Mouse (Mus musculus): ENCODE results near the gene Zfr. TPM values are rescaled to one million over a fixed set of nuclear protein-coding genes. Genes with fewer than 3 reads are reported as not detected.
A peak's percentile ranks its signal among the peaks of the same experiment; 100 is the strongest.
"Not testable (repeated sequence)": the region's sequence is repeated elsewhere in the genome, so short reads cannot be mapped to it uniquely, and the experiment has no call there.

Gene Zfr
- polyA plus RNA-seq, 1 experiment from 2014 or later, result 86.9 TPM

DNA sequence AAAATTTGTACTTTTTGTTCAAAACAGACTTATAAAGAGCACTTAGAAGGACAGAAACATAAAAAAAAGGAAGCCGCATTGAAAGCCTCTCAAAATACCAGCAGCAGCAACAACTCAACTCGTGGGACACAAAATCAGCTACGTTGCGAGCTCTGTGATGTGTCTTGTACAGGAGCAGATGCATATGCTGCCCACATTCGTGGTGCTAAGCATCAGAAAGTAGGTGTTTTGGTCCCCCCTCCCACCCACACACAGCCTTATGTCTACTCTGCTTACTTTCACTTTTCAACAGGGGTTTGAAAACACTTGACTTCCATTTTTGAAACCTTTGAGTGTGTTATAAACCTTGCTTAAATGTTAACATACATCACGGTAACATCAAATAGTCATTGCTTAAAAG is 31.9 kb downstream of the Zfr start:
- no peak overlapping the region for H3K4me2 ChIP-seq (ENCODE audit: low read depth, low read length)
- no peak for ATAC-seq
- 80% methylated on average over 6 of the region's 6 CpGs for WGBS
- H3K4me3 ChIP-seq (ENCODE audit: low read length), result no peak overlapping the region
- H3K27ac ChIP-seq (ENCODE audit: low read length), result no peak overlapping the region
- no peaks in the 10 kb centered on the region for H3K27me3 ChIP-seq (replicated peaks; ENCODE audit: control insufficient read depth, insufficient read depth, low read length)
- H3K9ac ChIP-seq (ENCODE audit: low read depth, low read length), result no peak overlapping the region
- peaks cover 6% of the 10 kb centered on the region for H3K36me3 ChIP-seq (ENCODE audit: control insufficient read depth, insufficient read depth, low read length)
- H3K9me3 ChIP-seq (ENCODE audit: control insufficient read depth, low read length), result no peaks in the 10 kb centered on the region
- H3K4me1 ChIP-seq (ENCODE audit: control insufficient read depth, insufficient read depth, low read length), result no peaks in the 10 kb centered on the region

DNA sequence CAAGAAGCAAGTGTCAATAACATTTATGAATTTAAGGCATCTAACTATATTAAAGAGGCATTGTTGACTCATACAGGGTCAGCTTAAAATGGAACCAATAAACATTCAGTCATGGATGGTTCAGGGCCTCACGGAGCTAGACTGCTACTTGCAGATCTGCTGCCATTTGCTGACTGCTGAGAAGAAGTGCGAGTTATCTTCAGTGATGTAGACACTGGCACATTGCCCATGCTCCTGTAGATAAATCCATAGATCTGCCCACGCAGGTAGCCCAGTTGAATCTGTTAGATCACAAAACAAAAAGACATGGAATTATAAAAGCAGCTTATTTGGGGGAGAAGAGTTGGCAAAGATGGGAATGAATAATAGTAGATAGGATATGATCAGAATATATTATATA is 36.1 kb downstream of the Zfr start:
- no peak for ATAC-seq
- H3K4me3 ChIP-seq (ENCODE audit: low read length), result no peak overlapping the region
- no peaks in the 10 kb centered on the region for H3K4me1 ChIP-seq (ENCODE audit: control insufficient read depth, insufficient read depth, low read length)
- 85% methylated on average over 3 of the region's 3 CpGs for WGBS
- H3K27me3 ChIP-seq (replicated peaks; ENCODE audit: control insufficient read depth, insufficient read depth, low read length), result no peaks in the 10 kb centered on the region
- H3K36me3 ChIP-seq (ENCODE audit: control insufficient read depth, insufficient read depth, low read length), result peaks cover 8% of the 10 kb centered on the region
- no peaks in the 10 kb centered on the region for H3K9me3 ChIP-seq (ENCODE audit: control insufficient read depth, low read length)
- no peak overlapping the region for H3K4me2 ChIP-seq (ENCODE audit: low read depth, low read length)
- no peak overlapping the region for H3K9ac ChIP-seq (ENCODE audit: low read depth, low read length)
- no peak overlapping the region for H3K27ac ChIP-seq (ENCODE audit: low read length)

DNA sequence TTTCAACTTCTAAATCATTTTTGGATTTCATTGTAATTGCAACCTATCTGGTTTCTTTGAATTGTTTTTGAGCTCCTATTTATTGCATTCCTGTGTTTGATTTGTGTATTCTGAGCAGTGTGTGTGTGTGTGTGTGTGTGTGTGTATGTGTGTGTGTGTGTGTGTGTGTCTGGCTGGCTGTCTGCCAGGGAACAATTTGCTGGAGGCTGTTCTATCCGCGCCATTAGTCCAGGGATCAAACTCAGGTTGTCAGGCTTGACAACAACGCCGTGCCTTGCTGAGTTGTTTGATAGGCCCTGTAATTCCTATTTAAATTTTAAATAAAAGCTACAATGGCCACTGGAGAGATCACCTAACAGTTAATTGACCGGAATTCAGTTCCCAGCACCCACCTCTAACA is 60.5 kb downstream of the Zfr start:
- H3K4me2 ChIP-seq (ENCODE audit: low read depth, low read length), result no peak overlapping the region
- H3K36me3 ChIP-seq (ENCODE audit: control insufficient read depth, insufficient read depth, low read length), result peaks cover 2% of the 10 kb centered on the region; the same call in 1 of the 2 replicates
- 86% methylated on average over 5 of the region's 5 CpGs for WGBS
- ATAC-seq, result no peak
- H3K4me3 ChIP-seq (ENCODE audit: low read length), result no peak overlapping the region
- H3K27ac ChIP-seq (ENCODE audit: low read length), result no peak overlapping the region
- no peaks in the 10 kb centered on the region for H3K4me1 ChIP-seq (ENCODE audit: control insufficient read depth, insufficient read depth, low read length)
- H3K27me3 ChIP-seq (replicated peaks; ENCODE audit: control insufficient read depth, insufficient read depth, low read length), result no peaks in the 10 kb centered on the region
- no peaks in the 10 kb centered on the region for H3K9me3 ChIP-seq (ENCODE audit: control insufficient read depth, low read length)
- no peak overlapping the region for H3K9ac ChIP-seq (ENCODE audit: low read depth, low read length)

DNA sequence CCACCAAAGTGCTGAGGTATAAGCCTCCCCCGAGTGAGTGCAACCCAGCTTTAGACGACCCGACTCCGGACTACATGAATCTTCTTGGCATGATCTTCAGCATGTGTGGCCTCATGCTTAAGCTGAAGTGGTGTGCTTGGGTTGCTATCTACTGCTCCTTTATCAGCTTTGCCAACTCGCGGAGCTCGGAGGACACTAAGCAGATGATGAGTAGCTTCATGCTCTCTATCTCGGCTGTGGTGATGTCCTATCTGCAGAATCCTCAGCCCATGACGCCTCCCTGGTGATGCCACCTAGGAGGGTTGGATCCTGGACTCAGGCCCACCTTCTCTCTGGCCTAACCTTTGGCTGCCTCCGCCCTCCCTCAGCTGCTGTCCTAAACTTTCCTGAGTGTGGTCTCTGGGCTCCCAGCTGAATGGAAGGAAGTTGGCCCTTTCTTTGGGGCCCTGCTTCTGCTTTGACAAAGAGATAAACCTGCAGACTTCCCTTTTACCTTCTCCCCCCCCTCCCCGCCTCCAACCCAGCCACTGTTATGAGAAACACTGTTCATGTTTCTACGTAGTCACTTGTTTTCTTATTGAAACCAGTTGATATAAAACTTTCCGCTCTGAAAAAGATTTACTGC is 63.7 kb downstream of the Zfr start:
- ATAC-seq, result peak; percentile 38; the same call in 1 of the 2 replicates
- 95% methylated on average over 13 of the region's 13 CpGs for WGBS
- not testable (repeated sequence) for H3K9ac ChIP-seq (ENCODE audit: low read depth, low read length); H3K9me3 ChIP-seq (ENCODE audit: control insufficient read depth, low read length); H3K4me2 ChIP-seq (ENCODE audit: low read depth, low read length); H3K36me3 ChIP-seq (ENCODE audit: control insufficient read depth, insufficient read depth, low read length); H3K27me3 ChIP-seq (replicated peaks; ENCODE audit: control insufficient read depth, insufficient read depth, low read length); H3K4me1 ChIP-seq (ENCODE audit: control insufficient read depth, insufficient read depth, low read length); H3K4me3 ChIP-seq (ENCODE audit: low read length); H3K27ac ChIP-seq (ENCODE audit: low read length)

DNA sequence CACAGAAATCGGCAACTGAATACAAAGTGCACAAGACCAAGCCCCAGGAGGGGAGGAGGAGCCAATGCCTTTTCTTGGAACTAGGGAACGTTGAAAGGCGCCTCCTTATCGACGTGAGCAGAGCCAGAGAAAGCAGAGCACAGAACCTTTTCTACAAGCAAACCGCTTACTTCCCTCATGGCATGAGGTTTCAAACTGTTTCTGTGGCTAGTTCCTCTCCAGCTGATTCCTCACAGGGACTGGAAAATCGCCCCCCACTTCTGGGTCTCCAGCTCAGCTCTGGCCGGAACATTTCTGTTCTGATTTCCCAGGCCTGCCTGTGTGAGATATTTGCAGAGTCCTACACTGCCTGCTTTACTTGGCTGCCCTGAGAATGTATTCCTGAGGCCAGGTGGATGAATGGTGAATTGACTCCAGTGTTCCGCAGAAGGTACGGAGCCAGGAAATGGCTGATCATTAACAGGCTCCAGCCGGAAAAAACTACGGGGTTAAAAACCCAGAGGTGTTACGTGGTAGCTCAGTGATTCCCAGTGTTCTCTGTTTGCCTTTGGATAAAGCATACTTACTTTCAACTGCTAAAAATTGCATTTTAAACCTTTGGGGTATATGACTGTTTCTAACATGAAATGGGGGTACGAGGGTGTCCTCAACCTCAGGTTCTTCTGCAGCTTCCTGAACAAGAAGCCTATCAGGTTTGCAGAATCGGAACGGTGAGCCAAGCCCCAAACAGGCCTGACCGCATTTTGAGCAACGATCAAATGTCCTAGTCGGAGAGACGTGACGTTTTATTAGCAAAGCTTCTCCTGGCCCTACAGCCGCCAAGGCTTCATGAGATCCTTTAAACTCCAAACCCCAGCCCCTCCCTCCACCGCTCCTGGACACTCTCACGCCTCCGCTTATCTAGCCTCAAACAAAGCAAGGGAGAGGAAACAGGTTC is 76.5 kb downstream of the Zfr start:
- Histone ChIP-seq H3K4me1 (ENCODE audit: control insufficient read depth, insufficient read depth, low read length) (peaks cover 20% of the 10 kb centered on the region), H3K9ac (ENCODE audit: low read depth, low read length) (peak overlapping the region; percentile 51), H3K4me2 (ENCODE audit: low read depth, low read length) (peak overlapping the region; percentile 42), H3K27ac (ENCODE audit: low read length) (peak overlapping the region; percentile 83), H3K36me3 (ENCODE audit: control insufficient read depth, insufficient read depth, low read length) (no peaks in the 10 kb centered on the region), H3K9me3 (ENCODE audit: control insufficient read depth, low read length) (no peaks in the 10 kb centered on the region), H3K27me3 (replicated peaks; ENCODE audit: control insufficient read depth, insufficient read depth, low read length) (no peaks in the 10 kb centered on the region), H3K4me3 (ENCODE audit: low read length) (peak overlapping the region; percentile 32)
- peak; percentile 83 for ATAC-seq
- 24% methylated on average over 25 of the region's 25 CpGs for WGBS

DNA sequence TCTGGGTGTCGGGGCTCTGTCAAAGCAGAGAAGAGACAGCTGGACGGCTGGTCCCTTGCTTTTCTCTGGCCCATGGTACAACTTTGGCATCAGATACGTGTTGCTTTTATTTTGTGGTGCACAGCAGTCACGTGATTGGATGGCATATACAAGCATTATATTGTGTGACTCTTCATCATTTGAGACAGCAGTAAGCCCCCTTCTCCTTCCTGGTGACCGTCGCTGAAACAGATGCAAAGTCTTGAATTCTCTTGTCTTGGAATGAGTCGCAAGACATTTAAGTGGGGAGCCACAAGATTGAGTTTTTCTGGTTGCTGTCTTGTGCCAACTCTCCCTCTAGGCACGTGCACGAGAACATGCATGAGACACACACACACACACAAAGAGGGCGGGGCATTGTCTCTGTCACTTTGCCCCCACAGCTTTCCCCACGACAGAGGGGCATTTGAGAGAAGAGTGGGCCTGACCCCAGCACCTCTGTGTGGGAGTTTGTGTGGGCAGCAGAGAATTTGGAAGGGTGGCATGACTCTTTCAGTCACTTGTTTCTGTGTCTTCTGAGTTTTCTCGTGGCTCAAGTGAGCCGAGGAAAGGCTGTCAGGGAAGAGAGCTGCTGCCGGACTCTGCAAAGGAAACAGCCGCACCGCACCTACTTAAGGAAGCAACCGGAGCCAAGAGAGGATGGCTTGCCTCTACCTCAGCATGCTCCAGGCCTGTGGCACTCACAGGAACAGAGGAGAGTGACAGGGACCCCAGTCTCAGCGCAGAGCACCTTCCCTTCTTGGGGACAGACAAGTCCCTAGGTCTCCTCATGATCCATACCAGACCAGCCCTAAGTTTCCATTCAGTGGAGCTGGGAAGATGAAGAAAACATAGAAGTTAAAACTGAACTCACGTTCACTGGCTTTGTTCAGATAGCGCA is 77.4 kb downstream of the Zfr start:
- Histone ChIP-seq H3K27me3 (replicated peaks; ENCODE audit: control insufficient read depth, insufficient read depth, low read length) (no peaks in the 10 kb centered on the region), H3K4me2 (ENCODE audit: low read depth, low read length) (peak overlapping the region; percentile 42), H3K9ac (ENCODE audit: low read depth, low read length) (peak overlapping the region; percentile 51), H3K9me3 (ENCODE audit: control insufficient read depth, low read length) (no peaks in the 10 kb centered on the region), H3K36me3 (ENCODE audit: control insufficient read depth, insufficient read depth, low read length) (no peaks in the 10 kb centered on the region), H3K4me1 (ENCODE audit: control insufficient read depth, insufficient read depth, low read length) (peaks cover 20% of the 10 kb centered on the region), H3K27ac (ENCODE audit: low read length) (peak overlapping the region; percentile 83), H3K4me3 (ENCODE audit: low read length) (peak overlapping the region; percentile 32)
- no peak; the same call in 1 of the 2 replicates for ATAC-seq
- 39% methylated on average over 20 of the region's 20 CpGs for WGBS

DNA sequence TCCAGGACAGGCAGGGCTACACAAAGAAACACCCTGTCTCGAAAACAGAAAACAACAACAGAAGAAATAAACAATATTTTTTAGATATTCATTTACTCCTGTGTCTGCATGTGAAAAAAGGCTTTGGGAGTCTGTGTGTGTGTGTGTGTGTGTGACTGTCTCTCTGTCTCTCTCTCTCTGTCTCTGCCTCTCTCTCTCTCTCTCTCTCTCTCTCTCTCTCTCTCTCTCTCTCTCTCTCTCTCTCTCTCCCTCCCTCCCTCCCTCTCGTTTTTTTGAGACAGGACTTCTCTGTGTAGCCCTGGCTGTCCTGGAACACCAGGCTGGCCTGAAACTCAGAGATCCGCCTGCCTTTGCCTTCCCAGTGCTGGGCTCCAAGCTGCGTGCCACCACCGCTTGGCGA is 78.3 kb downstream of the Zfr start:
- H3K4me1 ChIP-seq (ENCODE audit: control insufficient read depth, insufficient read depth, low read length), result peaks cover 20% of the 10 kb centered on the region
- no peaks in the 10 kb centered on the region for H3K27me3 ChIP-seq (replicated peaks; ENCODE audit: control insufficient read depth, insufficient read depth, low read length)
- no peak overlapping the region for H3K4me2 ChIP-seq (ENCODE audit: low read depth, low read length)
- no peaks in the 10 kb centered on the region for H3K9me3 ChIP-seq (ENCODE audit: control insufficient read depth, low read length)
- 81% methylated on average over 6 of the region's 6 CpGs for WGBS
- no peak overlapping the region for H3K9ac ChIP-seq (ENCODE audit: low read depth, low read length)
- H3K36me3 ChIP-seq (ENCODE audit: control insufficient read depth, insufficient read depth, low read length), result no peaks in the 10 kb centered on the region
- H3K4me3 ChIP-seq (ENCODE audit: low read length), result no peak overlapping the region
- ATAC-seq, result no peak
- no peak overlapping the region for H3K27ac ChIP-seq (ENCODE audit: low read length)

DNA sequence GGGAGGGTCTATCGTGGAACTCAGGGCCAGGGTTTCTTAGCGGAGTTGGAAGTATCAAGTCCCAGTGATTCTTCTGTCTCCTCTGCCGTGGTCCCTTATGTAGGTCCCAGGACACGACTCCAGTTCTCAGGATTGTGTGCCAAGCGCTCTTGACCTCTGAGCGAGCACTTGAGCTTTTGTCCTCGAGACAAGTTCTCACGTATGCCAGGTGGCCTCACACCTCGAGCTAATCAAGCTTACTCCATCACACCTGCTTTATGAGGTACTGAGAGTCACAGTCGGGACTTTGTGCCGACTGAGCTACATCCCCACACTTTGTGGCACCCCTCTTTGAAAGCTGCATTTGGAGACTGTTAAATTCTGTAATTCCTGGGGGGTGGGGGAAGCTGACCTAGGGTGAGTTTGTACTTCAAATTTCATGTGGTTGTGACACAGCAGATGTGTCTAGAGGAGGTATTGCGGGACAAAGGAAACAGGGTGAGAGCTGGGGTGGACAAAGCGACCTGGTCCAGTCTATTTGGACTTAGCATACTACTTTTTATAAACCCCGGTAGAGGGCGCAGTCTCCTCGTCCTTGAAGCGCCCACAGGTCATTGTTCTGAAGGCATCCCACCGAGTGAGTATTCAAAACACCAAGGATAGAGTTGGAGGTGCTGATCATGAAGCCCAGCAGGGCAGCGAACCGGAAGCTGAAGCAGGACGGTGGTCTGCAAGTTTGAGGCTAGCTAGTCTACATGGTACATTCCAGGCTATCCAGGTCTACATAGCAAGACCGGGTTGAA is 79.0 kb downstream of the Zfr start:
- Histone ChIP-seq H3K36me3 (ENCODE audit: control insufficient read depth, insufficient read depth, low read length) (no peaks in the 10 kb centered on the region), H3K4me1 (ENCODE audit: control insufficient read depth, insufficient read depth, low read length) (peaks cover 20% of the 10 kb centered on the region), H3K4me3 (ENCODE audit: low read length) (no peak overlapping the region), H3K27ac (ENCODE audit: low read length) (no peak overlapping the region), H3K9ac (ENCODE audit: low read depth, low read length) (no peak overlapping the region; the same call in 1 of the 2 replicates), H3K27me3 (replicated peaks; ENCODE audit: control insufficient read depth, insufficient read depth, low read length) (no peaks in the 10 kb centered on the region), H3K9me3 (ENCODE audit: control insufficient read depth, low read length) (no peaks in the 10 kb centered on the region), H3K4me2 (ENCODE audit: low read depth, low read length) (peak overlapping the region; percentile 32; the same call in 1 of the 2 replicates)
- ATAC-seq, result peak; percentile 29
- WGBS, result 38% methylated on average over 22 of the region's 22 CpGs

All from intestine, embryonic 16.5 days (tissue).